Mouse (Mus musculus): ENCODE results near the gene Gfer. TPM values are rescaled to one million over a fixed set of nuclear protein-coding genes. Genes with fewer than 3 reads are reported as not detected.
"Not testable (repeated sequence)": the region's sequence is repeated elsewhere in the genome, so short reads cannot be mapped to it uniquely, and the experiment has no call there.

Gfer gene
- polyA plus RNA-seq, 1 experiment: 62.8 TPM

DNA sequence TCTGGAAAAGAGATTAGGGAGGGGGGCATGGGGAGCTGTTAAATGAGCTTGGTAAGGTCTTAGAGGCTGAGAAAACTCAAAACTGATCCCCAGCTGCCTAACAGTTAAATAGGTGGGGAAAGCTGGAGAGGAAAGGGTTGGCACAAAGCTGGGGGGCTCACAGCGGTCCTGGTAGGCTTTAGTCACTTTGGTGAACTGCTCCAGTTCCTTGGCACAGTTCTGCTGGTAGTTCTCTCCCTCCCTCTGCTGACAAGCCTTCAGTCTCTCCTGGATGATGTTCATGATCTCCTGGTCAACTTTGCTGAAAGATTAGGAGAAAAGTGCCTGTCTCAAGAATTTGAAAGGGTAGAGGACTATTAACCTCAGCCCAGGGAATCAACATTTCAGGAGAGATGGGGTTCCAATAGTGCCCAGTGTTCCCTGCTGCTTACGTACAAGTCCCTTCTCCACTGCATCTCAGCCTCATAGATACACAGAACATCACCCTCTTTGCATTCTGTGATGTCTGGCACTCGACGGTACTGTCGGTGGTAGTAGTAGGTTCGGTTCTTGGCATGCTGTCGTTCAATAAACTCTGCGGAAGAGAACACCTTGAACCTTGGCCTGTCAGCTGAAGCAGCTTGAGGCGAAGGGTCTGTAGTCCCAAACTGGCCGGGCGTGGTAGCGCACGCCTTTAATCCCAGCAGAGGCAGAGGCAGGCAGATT lies 26.4 kb upstream of the Gfer start:
- peak overlapping the region; percentile 48 for H3ac ChIP-seq (ENCODE audit: control insufficient read depth, insufficient read length, low read depth)
- H3K79me2 ChIP-seq (ENCODE audit: control insufficient read depth, insufficient read depth): peaks cover 65% of the 10 kb centered on the region
- peaks cover 28% of the 10 kb centered on the region for H3K36me3 ChIP-seq (ENCODE audit: control insufficient read depth, insufficient read depth)
- H3K4me3 ChIP-seq (ENCODE audit: insufficient read depth, poor library complexity, severe bottlenecking): peak overlapping the region; percentile 81
- H3K27me3 ChIP-seq (ENCODE audit: control insufficient read depth, insufficient read depth, insufficient read length): no peaks in the 10 kb centered on the region
- H3K79me3 ChIP-seq (ENCODE audit: low read depth): peaks cover 24% of the 10 kb centered on the region
- TF ChIP-seq FOSL1 (IDR thresholded peaks at IDR 0.05; ENCODE audit: insufficient read depth, low read length, poor library complexity, severe bottlenecking) (no peak), MAX (IDR thresholded peaks at IDR 0.05) (no peak), USF1 (IDR thresholded peaks at IDR 0.05; ENCODE audit: low read depth) (no peak), MYOG (IDR thresholded peaks at IDR 0.05; ENCODE audit: control insufficient read depth, extremely low read depth, insufficient read length) (no peak), CEBPB (IDR thresholded peaks at IDR 0.05; ENCODE audit: low read depth) (no peak), CTCF (IDR thresholded peaks at IDR 0.05; ENCODE audit: control insufficient read depth, insufficient read depth, insufficient read length) (no peak), MYOD1 (IDR thresholded peaks at IDR 0.05; ENCODE audit: control insufficient read depth, insufficient read length, low read depth) (no peak)

DNA sequence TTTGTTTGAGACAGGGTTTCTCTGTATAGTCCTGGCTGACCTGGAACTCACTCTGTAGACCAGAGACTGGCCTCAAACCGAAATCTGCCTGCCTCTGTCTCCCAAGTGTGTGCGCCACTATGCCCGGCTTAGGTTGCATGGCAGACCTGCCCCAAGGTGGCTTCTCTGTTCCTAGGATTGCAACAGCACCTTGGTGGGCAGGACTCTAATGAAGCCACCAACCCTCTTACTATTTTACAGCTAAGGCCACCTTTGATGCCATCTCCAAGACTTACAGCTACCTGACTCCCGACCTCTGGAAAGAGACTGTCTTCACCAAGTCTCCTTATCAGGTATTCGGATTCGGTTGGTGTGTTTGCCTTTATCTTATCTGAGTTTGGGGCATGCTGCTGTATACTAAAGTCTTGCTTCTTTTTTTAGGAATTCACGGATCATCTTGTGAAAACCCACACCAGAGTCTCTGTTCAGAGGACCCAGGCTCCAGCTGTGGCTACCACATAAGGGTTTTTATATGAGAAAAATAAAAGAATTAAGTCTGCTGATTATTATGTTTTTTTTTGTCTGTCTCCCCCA lies 25.5 kb upstream of the Gfer start:
- H3K27me3 ChIP-seq (ENCODE audit: control insufficient read depth, insufficient read depth, insufficient read length): not testable (repeated sequence)
- Histone ChIP-seq H3ac (ENCODE audit: control insufficient read depth, insufficient read length, low read depth) (peak overlapping the region; percentile 89), H3K4me3 (ENCODE audit: insufficient read depth, poor library complexity, severe bottlenecking) (peak overlapping the region; percentile 32), H3K79me3 (ENCODE audit: low read depth) (peaks cover 24% of the 10 kb centered on the region), H3K79me2 (ENCODE audit: control insufficient read depth, insufficient read depth) (peaks cover 65% of the 10 kb centered on the region), H3K36me3 (ENCODE audit: control insufficient read depth, insufficient read depth) (peaks cover 31% of the 10 kb centered on the region)

DNA sequence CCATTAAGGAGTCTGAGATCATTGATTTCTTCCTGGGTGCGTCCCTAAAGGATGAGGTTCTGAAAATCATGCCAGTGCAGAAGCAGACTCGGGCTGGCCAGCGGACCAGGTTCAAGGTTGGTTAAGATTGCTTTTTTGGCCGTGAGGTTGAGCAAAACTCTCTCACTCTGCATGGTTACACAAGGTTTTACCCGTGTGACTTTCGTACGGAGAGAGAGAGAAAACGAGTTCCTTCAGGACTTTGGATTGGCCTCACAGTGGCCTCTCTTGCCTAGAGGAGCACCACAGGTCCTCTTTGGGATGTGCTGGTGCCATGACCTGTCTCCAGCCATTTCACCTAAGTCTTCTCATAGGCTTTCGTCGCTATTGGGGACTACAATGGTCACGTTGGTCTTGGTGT lies 24.7 kb upstream of the Gfer start:
- H3K79me2 ChIP-seq (ENCODE audit: control insufficient read depth, insufficient read depth): peaks cover 65% of the 10 kb centered on the region
- H3K79me3 ChIP-seq (ENCODE audit: low read depth): peaks cover 24% of the 10 kb centered on the region
- H3ac ChIP-seq (ENCODE audit: control insufficient read depth, insufficient read length, low read depth): peak overlapping the region; percentile 96
- H3K36me3 ChIP-seq (ENCODE audit: control insufficient read depth, insufficient read depth): peaks cover 31% of the 10 kb centered on the region
- H3K27me3 ChIP-seq (ENCODE audit: control insufficient read depth, insufficient read depth, insufficient read length): not testable (repeated sequence)
- H3K4me3 ChIP-seq (ENCODE audit: insufficient read depth, poor library complexity, severe bottlenecking): peak overlapping the region; percentile 68

DNA sequence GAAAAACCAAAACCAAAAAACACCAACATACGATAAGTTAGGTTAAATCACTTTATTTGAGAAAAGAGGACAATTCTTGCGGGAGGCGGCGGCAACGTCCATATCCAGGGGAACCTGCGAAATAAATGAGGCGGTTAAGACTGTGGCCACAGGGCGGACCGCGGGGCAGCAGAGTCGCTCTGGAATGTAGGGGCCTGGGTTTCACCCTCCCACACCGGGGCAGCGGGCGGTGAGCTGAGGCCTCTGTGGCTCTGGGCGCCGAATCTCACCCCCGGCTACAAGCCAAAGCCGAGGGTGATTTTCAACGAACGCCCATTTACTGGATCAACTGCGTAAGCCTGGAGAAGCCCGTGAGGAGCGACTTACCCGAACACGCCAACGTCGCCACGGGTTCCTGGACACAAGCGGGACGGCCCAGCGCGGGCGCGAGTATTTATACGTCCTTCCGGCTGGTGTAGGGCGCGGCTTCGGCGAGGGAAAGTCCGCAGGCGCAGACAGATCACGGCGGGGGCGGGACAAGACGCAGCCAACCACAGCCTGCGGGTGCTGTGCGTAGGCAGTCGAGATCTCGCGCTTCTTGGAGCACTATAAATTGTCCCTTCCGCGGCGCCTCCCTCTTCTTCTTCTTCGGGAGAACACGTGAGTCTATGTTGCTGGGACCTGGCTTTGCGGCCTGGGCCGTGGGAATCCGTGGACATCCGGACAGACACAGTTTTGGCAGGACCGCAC lies 23.7 kb upstream of the Gfer start:
- Histone ChIP-seq H3K27me3 (ENCODE audit: control insufficient read depth, insufficient read depth, insufficient read length) (no peaks in the 10 kb centered on the region), H3K79me2 (ENCODE audit: control insufficient read depth, insufficient read depth) (peaks cover 65% of the 10 kb centered on the region), H3K4me3 (ENCODE audit: insufficient read depth, poor library complexity, severe bottlenecking) (peak overlapping the region; percentile 68), H3K36me3 (ENCODE audit: control insufficient read depth, insufficient read depth) (peaks cover 31% of the 10 kb centered on the region), H3ac (ENCODE audit: control insufficient read depth, insufficient read length, low read depth) (peak overlapping the region; percentile 78), H3K79me3 (ENCODE audit: low read depth) (peaks cover 24% of the 10 kb centered on the region)
- TF ChIP-seq CEBPB (IDR thresholded peaks at IDR 0.05; ENCODE audit: low read depth): no peak
- TF ChIP-seq MYOG (IDR thresholded peaks at IDR 0.05; ENCODE audit: control insufficient read depth, extremely low read depth, insufficient read length): no peak
- TF ChIP-seq FOSL1 (IDR thresholded peaks at IDR 0.05; ENCODE audit: insufficient read depth, low read length, poor library complexity, severe bottlenecking): no peak
- no peak for TF ChIP-seq USF1 (IDR thresholded peaks at IDR 0.05; ENCODE audit: low read depth)
- TF ChIP-seq MAX (IDR thresholded peaks at IDR 0.05): no peak
- TF ChIP-seq CTCF (IDR thresholded peaks at IDR 0.05; ENCODE audit: control insufficient read depth, insufficient read depth, insufficient read length): no peak
- TF ChIP-seq MYOD1 (IDR thresholded peaks at IDR 0.05; ENCODE audit: control insufficient read depth, insufficient read length, low read depth): no peak

DNA sequence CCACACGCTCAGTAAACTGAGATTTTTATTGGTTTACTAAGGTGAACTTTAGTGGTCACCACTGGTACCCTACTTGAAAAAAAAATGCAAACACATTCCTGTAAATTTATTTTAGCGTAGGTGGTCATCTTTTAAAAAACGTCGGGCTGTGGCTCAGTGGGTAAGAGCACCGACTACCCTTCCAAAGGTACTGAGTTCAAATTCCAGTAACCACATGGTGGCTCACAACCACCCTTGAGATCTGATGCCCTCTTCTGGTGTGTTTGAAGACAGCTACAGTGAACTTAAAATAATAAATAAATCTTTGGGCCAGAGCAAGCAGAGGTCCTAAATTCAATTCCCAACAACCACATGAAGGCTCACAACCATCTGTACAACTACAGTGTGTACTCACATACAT lies 23.0 kb upstream of the Gfer start:
- Histone ChIP-seq H3K79me3 (ENCODE audit: low read depth) (peaks cover 23% of the 10 kb centered on the region), H3K4me3 (ENCODE audit: insufficient read depth, poor library complexity, severe bottlenecking) (peak overlapping the region; percentile 68), H3ac (ENCODE audit: control insufficient read depth, insufficient read length, low read depth) (peak overlapping the region; percentile 8), H3K36me3 (ENCODE audit: control insufficient read depth, insufficient read depth) (peaks cover 31% of the 10 kb centered on the region), H3K79me2 (ENCODE audit: control insufficient read depth, insufficient read depth) (peaks cover 63% of the 10 kb centered on the region)
- H3K27me3 ChIP-seq (ENCODE audit: control insufficient read depth, insufficient read depth, insufficient read length): not testable (repeated sequence)

DNA sequence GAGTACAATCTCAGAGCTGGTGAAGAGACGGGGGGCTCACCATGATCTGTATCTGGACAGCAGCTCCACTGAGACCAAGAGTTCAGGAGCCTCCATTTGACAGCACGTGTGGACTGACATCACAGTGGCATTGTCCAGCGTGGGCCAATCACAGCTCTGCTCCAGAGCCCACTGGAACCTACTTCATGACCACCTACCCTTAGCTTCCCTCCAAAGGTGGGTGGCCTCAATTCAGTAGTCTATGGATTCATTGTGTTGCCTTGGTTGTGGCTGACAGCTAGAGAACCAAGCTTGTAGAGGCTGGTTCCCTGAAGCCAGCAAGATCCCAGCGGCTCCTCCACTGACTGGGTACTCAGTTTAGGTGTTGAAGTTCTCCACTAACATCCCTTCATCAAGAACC lies 22.0 kb upstream of the Gfer start, which contains the start of the genes Rnf151 and Rps2:
TSS of gene Rnf151 (minus strand) at position 121 of the 400 bp plus-strand sequence.
TSS of gene Rps2 (plus strand) at position 174 of the 400 bp plus-strand sequence.
- TF ChIP-seq MYOG (IDR thresholded peaks at IDR 0.05; ENCODE audit: control insufficient read depth, extremely low read depth, insufficient read length): no peak
- TF ChIP-seq USF1 (IDR thresholded peaks at IDR 0.05; ENCODE audit: low read depth): no peak
- TF ChIP-seq MAX (IDR thresholded peaks at IDR 0.05): no peak
- TF ChIP-seq FOSL1 (IDR thresholded peaks at IDR 0.05; ENCODE audit: insufficient read depth, low read length, poor library complexity, severe bottlenecking): no peak
- no peak for TF ChIP-seq CEBPB (IDR thresholded peaks at IDR 0.05; ENCODE audit: low read depth)
- no peak for TF ChIP-seq CTCF (IDR thresholded peaks at IDR 0.05; ENCODE audit: control insufficient read depth, insufficient read depth, insufficient read length)
- TF ChIP-seq MYOD1 (IDR thresholded peaks at IDR 0.05; ENCODE audit: control insufficient read depth, insufficient read length, low read depth): no peak
- no peaks in the 10 kb centered on the region for H3K27me3 ChIP-seq (ENCODE audit: control insufficient read depth, insufficient read depth, insufficient read length)
- peaks cover 53% of the 10 kb centered on the region for H3K79me2 ChIP-seq (ENCODE audit: control insufficient read depth, insufficient read depth)
- H3ac ChIP-seq (ENCODE audit: control insufficient read depth, insufficient read length, low read depth): peak within 1 kb of the TSS; percentile 33
- peak within 1 kb of the TSS; percentile 68 for H3K4me3 ChIP-seq (ENCODE audit: insufficient read depth, poor library complexity, severe bottlenecking)
- H3K36me3 ChIP-seq (ENCODE audit: control insufficient read depth, insufficient read depth): peaks cover 31% of the 10 kb centered on the region
- peaks cover 19% of the 10 kb centered on the region for H3K79me3 ChIP-seq (ENCODE audit: low read depth)

All from C2C12 (cell line).